Mouse (Mus musculus) adrenal gland (tissue): ENCODE measurements at regions not wholly inside any gene's neighbourhood (a gene's known extent, or its start where the extent isn't known, plus 50 kb on each side); places are given as distances from the start of the nearest gene placed in this dataset.
"Not testable (repeated sequence)": the region's sequence is repeated elsewhere in the genome, so short reads cannot be mapped to it uniquely, and the experiment has no call there.

Experiments used
- intact Hi-C: fragments of 180-260 bp; cut with DNase I; formaldehyde crosslinking; loops from one replicate; pipeline ENCODE4 v1.15.1; 2025

- intact Hi-C loops, result no loop called here
These were observed 75.8 kb upstream of the Hao2 start for GRCm38 (mm10) chr3:98968811-98969210.

GRCm38 (mm10) chr3:98975777-98976176 is 82.7 kb upstream of the Hao2 start:
- intact Hi-C loops, result loop anchor here (2.0 to 10.0 kb wide), 3 partner anchors 61 to 621 kb away; no protein-coding TSS in a partner anchor

GRCm38 (mm10) chr3:98982787-98983186 is 89.7 kb upstream of the Hao2 start:
- intact Hi-C loops, result no loop called here

GRCm38 (mm10) chr3:98987266-98987665 is 94.2 kb upstream of the Hao2 start:
- intact Hi-C loops, result not testable (repeated sequence)

- intact Hi-C loops, result no loop called here
These were observed 97.8 kb upstream of the Hao2 start for GRCm38 (mm10) chr3:98990801-98991200.

- intact Hi-C loops, result no loop called here
These were observed 98.2 kb upstream of the Hao2 start for GRCm38 (mm10) chr3:98991276-98991675.

- intact Hi-C loops, result no loop called here
These were observed 101.0 kb upstream of the Hao2 start for GRCm38 (mm10) chr3:98994086-98994485.

GRCm38 (mm10) chr3:99030636-99031035 is 110.2 kb upstream of the Wars2 start:
- intact Hi-C loops, result no loop called here

- intact Hi-C loops, result no loop called here
These were observed 94.7 kb upstream of the Wars2 start for GRCm38 (mm10) chr3:99046190-99046589.

- intact Hi-C loops, result no loop called here
These were observed 93.7 kb upstream of the Wars2 start for GRCm38 (mm10) chr3:99047156-99047555.

- intact Hi-C loops, result no loop called here
These were observed 91.6 kb upstream of the Wars2 start for GRCm38 (mm10) chr3:99049305-99049704.

GRCm38 (mm10) chr3:99052176-99052575 is 88.7 kb upstream of the Wars2 start:
- intact Hi-C loops, result no loop called here

GRCm38 (mm10) chr3:99067168-99067567 is 73.7 kb upstream of the Wars2 start:
- intact Hi-C loops, result no loop called here
